Mouse (Mus musculus) c-Kit-positive CD71-positive TER-119-positive erythroid progenitor cells, embryonic 14.5 days (primary cell): Measurements from ENCODE around the gene Slc38a6.

Experiments used
- DNase-seq: peaks from one replicate; pipeline ENCODE4 v3.0.0-alpha.2; 2013; ENCODE audit warnings: low spot score

Gene Slc38a6

DNA sequence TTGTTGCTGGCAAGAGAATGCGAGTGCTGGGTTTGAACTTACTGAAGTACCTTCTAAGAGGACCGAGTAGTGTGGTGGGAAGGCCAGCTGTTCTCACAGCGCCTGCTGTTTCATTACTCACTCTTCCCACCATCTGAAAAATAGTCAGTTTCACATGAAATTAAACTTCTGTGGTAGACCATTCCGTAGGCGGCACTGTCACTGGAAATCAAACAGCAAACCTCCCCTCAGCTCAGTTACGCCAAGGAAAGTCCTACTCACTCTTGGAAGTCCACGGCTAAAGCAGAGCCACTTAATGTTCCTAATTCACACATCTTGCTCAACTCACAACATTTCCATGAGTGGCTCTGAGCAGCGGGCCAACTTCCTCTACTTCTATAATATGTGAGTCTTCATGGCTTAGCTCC is 37.6 kb downstream of the Slc38a6 start:
- DNase-seq = no peak

DNA sequence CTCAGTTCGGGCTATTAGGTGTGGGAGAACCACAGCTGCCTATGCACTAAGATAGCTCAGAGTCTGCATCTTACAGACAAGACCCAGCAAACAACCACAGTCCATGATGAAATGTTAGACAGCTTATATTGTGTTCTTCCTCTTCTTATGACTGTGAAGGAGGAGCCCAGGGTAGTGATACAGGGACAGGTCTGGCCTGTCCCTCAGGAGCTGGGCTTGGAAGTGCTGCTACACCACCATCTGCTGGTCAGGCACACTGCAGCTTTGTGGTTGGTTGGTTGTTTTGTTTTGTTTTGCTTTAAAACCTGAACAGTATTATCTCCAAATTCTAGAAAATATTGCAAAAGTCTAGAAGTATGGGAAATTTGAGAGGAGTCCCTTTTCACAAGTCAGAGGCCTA is 38.2 kb downstream of the Slc38a6 start:
- DNase-seq = no peak

DNA sequence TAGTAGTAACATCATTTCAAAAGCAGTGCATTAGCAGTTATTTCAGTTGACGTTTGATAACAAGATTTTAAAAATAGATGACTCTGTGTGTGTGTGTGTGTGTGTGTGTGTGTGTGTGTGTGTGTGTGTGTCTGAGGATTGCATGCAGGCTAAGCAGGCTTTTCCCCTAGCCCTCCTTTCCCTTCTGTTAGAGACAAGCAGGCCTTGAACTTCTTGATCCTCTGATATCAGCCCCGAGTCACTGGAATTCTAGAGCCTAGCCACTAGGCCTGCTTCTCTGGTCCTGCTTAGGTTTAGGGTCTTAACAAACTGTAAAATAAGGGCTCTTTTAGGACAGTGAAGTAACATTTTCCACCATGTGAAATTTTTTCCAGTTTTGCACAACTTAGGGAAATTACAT is 38.6 kb downstream of the Slc38a6 start:
- DNase-seq = no peak

DNA sequence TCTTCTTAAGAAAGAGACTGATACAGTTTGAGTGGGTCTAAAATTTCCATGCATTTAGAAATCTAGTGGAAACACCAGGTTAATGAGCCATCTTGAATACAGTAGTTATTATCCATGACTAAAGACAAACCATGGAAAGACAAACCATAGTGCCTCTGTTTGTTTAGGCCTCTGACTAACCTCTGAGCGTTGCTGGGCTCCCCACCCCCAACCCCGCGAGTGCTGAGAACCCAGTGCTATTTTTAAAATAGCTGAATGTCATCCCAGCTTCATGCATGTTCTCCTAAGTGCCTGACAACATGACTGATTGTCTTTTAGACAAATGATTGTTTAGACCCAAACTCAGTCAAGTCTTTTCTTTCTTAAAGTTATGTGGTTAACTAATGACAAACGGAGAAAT is 39.0 kb downstream of the Slc38a6 start:
- DNase-seq = no peak

DNA sequence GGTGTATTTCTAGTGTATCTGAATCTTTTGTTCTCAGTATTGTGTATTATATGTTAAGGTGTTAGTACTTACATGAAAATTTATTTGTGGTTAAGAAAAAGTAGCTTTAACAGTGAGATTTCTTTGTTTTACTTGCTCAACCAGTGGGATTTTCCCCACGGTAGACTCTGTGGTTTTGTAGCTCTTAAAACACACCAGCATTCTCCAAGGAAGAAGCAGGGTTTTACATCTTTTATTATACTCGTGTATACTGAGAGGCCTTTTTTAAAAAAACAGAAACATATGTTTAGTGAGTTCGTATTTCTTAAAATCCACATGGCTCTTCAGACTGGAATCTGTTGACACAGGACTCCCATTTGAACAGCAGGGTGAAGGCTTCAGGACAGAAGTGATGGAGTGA is 40.8 kb downstream of the Slc38a6 start:
- no peak for DNase-seq

DNA sequence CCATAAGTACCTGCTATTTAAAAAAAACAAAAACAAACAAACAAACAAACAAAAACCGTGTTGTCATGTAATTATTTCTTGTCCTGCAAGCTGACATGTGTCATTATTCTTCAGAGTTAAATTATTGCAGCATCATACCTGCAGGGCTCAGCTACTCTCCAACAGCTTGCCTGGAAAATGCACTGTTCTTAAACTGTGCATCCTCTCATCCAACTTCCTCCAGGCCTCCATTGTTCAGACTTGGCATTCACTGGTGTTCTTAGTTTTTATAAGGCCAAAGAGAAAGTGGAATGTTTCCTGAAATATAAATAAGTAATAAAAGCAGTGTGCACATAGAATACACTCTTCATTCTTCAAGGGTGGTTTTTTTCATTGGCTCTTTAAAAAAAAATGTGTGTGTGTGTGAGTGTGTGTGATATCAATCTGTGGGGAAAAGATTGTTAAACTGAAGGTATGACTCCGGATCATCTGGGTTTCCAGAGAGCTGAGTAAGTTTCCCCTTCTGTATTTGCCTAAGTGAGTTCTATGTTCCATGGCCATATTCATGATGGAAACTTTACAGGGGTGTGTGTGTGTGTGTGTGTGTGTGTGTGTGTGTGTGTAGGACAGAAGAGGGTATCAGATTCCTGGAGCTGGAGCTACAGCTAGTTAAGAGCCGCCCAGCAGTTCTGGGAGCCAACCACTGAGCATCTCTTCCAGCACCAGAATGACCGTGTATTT is 42.0 kb downstream of the Slc38a6 start:
- DNase-seq = no peak

DNA sequence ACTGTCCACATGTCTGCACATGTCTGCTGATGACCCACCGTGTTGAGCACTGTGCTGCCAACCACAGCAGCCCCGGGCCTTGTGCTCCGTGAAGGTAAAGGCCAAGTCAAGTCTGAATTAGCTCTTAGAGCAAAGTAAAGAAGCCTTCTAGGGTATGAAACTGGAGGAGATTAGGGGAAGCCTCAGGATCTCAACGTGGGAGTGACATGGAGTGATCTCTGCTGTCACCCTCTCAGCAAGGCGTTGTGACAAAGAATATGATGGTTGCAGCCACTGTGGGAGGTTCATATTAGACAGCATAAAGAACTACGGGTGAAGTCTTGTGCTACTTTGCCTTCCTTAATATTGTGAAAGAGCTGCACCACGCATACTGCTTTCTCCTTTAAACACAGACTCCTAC is 43.7 kb downstream of the Slc38a6 start:
- no peak for DNase-seq

DNA sequence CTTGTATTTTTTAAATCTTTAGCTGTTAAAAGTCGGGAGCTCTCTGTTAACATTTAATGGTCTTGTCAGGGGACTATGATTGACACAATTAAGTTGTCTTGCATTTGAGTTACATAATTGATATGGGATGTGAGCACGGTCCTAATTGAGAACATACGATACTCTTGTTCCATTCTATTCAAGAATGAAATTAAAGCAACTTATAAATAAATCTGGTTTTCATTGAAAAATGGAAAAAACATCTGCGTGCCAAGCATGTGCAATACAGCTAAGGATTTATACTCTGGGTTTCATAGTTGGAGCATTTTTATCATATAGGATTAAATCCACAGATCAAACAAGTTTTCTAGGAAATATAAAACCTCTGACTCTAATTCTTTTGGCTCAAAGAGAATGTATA is 46.1 kb downstream of the Slc38a6 start:
- no peak for DNase-seq

DNA sequence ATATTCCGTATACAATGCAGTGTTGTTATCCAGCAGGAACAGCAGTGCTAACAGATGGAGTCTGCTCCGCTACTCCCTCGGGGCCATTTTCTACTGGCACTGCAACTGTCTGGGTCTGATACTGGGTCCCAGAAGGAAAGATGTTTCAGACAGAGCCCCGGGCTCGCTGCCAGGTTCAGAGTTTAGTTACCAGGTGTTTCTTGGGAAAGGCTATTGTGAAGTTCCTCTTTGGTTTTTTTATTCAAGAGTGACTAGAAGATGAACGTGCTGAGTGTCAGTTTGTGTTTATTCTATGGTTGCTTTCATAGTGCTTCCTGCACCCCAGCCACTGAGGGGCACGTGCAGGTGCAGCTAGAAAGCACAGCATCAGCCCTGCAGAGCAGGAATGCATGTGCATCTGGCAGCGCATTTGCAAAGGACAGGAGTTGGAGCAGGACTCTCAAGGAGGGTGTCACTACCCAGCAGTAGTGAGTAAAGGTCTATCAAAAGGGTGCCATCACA is 47.5 kb downstream of the Slc38a6 start:
- no peak for DNase-seq

DNA sequence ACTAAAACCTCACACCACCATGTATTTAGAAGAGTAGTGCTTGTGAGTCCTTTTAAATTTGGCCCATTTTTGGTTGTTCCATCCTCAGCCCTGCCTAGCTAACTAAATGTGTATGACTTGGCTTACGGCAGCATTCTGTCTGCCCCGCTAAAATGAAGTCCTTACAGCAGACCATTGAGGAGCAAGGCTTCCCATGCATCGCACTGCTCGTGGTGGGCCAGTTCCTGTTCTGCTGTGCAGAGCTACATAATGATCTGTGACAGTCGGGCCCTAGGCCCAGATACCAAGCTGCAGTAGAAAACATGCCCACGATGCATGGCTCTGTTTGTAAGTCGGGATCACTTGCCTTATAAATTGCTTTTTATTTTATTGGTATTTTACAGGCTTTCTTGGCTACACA is 50.5 kb downstream of the Slc38a6 start:
- no peak for DNase-seq

DNA sequence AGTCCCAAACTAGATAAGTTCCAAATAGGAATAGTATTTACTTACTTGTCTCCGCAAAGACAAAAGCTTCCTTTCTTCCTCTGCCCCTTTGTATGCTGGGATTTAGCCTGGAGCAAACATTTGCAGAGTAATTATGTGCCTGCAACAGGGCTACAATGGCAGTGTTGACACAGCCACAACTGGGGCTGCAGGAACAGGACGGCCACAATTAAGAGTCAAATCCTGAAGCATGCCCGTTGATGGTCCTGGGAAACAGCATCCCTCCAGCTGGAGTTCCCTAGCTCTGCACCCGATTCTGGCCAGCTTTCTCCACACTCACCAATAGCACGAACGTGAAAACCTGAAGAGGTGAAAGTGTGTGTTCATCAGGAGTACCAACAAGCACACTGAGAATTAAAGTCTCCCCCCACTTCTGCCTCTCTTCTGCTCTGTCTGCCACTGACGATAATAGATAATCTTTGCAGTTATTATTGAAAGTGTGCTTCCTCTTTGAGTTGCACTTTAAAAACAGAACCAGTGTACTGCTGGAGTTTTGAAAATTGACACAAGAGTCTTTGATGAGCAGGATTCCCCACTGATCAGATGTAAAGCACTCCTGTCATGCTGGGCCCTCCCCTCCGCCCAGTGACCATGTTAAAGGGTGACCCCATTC is 54.2 kb downstream of the Slc38a6 start:
- DNase-seq = no peak

DNA sequence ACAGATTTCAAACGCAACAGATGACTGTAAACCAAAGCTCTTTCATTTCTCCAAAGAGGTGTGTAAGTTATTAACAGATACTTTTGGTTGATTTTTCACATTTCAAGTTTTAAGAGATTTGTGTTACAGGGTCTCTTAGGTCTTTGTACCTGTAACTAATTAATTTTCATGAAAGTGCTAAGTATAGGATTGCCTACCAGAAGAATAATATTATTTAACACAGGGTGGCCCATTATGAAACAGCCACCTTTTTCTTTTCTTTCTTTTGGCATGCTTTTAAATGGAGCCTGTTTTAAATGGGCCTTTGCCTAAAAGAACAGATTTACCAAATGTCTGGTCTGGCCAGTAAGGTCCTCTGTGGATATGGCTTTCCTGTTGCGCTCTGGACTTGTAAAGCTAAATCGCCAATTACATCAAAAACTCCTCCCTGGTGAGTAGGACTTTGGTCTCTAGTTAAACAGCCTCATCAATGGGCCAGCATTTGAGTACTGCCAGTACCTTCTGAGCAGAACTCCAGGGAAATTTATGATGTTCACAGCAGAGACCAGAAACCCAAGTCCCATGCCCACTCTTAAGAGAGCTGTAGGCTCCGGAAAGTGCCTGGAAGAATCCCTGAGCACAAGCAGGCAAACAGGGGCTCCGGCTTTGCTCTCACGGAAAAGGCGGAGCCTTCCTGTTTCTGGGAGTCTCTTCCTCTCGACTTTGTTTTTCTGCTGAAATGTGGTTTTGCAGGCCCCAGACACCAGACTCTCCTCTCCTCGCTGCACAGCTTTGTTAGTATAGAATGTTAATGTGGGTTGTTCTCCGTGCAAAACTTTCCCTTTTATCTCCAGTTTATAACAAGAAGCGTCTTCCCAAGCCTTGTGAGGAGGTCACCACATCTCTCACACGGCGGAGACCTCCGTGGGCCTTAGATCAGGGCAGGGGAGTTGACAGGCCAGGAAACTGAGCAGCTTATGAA is 55.4 kb downstream of the Slc38a6 start:
- no peak for DNase-seq

DNA sequence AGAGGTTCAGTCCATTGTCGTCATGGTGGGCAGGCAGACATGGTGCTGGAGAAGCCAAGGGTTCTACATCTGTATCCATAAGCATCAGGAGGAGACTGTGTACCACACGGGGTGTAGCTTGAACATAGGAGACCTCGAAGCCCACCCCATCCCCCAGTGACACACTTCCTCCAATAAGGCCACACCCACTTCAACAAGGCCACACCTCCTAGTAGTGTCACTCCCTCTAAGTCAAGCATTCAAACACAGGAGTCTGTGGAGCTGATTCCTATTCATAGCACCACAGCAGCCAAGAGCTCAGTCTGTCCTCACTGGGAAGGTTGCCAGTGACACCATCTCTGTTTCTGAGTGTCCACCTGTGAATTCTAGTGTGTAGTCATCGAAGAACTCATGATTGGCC is 57.7 kb downstream of the Slc38a6 start:
- no peak for DNase-seq

DNA sequence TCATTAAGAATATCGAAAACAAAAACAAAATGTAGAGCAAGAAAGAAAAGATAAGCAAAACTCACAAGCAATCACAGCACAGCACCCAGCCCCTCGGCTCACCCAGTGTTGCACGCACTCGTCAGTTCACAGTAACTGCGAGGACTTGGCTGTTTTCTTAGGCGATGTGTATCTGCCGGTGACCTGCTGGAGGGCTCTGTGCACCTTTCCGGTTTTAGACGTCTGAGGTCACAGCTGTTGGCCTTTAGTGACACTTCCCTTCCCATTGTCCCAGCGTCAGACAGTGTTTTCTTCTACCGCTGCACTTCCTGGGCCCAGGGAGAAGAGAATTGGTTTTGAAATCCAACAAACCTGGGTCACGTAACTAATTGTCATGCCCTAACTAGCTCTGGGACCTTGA is 58.6 kb downstream of the Slc38a6 start:
- DNase-seq = no peak

DNA sequence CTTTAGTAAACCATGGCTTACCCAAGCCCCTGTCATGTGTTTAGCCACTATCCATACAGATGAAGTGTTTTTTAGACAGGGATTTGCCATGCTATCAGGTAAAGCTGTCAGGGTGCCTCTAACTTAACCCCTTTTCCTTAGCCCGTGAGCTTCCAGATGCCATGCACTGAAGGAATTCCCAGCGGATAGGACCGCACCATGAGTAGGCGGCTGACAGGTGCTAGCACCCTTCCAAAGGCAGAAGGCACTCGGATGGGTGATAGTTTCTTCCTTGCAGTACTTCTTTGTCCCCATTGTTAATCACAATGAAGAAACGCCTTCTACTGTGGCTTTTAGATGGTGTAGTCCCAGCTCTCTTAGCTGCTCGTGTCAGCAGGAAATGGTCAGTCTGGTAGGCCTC is 60.6 kb downstream of the Slc38a6 start:
- no peak for DNase-seq

DNA sequence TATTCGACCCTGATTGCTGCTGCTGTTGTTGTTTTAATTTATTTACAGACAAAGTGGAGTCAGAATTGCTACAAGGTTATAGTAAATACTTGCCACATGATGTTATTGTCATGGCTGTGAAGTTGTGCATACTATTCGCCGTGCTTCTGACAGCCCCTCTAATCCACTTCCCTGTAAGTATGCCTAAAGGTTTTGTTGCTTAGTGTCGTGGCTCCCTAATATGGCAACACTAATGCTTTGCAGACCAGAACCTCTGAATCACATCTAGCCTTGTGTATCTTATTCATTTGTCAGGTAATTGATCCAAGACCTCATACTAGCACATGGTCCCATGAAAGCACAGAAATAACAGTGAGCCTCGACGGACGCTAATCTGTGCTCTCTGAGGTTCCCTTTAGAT is 63.9 kb downstream of the Slc38a6 start:
- DNase-seq = no peak

DNA sequence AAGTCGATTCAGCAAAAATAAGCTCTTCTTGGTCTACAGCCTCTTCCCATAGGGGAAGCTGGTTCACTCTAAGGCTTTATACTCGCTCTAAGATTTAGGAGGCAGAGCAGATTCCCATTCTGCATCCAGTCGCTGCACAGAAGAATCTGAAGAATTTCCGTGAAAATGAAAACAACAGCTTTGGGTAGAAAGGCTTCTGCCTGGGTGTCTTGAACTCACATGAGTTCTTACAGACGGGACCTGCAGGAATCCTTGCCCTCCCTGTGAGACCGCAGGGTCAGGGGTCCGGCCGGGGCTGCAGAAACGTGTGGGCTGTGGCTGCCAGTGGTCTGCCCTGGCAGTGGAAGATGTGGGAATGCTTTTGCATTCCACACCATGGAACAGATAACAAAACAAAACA is 64.4 kb downstream of the Slc38a6 start:
- no peak for DNase-seq

DNA sequence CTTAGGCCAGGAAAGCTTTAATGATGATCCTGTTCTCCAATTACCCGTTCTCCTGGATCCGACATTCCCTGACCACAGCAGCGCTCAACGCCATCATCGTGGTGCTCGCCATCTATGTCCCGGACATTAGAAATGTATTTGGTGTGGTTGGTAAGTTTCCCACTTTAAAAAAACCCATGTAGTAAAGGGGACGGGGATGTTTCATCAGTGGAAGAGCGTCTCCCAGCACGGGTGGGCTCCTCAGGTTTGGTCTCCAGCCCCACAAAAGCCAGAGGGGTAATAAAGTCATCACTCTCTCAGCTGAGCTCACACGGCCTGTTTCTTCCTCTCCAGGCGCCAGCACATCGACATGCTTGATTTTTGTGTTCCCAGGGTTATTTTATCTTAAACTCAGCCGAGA is 65.2 kb downstream of the Slc38a6 start:
- DNase-seq = no peak

DNA sequence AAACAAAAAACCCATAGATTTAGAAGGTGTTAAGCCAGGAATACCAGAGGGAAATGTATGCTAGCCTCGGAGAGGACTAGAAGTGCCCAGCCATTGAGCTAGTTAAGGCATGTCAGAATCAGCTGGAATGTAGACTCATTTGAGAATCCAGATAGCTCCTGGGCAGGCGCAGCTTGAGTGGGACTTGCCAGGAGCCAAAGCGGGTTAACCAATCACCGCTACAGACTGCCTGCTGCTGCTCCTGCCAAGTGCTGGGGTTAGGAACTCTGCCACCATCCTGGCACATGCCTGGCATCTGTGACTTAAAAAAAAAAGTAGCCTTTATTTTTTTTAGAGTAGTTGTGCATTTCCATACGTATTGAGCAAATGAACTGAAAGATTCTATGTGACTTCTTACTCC is 66.8 kb downstream of the Slc38a6 start:
- DNase-seq = no peak

DNA sequence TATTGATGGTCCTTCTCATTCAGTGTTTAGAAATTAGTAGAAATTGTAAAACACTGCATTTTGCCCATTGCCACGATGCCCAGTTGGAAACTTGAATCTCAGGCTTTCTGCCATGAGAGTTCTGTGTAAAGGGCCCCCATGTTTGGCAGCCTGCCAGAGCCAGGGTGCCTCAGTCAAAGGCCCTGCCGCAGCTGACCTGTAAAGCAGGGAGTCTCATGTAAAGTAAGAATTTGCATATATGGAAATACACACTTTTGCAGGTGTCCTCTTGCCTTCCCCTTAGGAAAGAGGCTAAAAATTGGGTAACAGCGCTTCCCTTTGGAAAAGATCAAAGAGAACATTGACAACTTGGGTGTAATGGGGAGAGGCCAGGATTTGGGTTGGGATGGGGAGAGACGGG is 67.9 kb downstream of the Slc38a6 start:
- DNase-seq = no peak

DNA sequence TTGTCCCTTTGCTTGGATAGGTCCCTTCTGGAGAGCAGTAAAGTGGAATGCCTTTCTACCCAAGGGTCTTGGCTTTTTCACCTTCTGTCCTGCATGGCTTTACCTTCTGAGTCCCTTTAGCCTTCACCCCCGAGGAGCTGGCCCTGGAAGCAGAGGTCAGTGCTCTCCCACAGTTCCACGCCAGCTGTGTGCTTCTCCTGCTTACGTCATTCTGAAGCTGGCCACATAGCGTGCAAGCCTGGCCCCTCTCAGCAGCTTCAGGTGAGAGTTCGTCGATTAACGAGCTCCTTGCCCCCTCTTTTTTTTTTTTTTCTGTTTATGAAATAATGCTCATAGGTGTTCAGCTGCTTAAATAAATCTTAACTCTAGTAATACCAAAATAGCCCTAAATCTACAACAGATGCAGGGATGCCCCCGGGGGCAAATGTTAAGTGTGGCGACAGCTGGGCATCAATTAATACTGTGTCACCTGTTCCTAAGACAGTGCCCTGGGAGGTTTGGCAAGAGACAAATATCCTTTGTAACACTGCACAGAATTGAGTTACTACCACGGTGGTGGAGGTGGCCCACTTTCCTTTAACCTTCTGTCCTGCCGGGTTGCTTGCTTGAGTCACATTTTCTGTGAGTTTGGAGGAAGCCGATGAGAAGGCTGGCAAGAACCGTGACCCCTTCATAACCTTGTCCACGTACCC is 68.7 kb downstream of the Slc38a6 start:
- DNase-seq = no peak

DNA sequence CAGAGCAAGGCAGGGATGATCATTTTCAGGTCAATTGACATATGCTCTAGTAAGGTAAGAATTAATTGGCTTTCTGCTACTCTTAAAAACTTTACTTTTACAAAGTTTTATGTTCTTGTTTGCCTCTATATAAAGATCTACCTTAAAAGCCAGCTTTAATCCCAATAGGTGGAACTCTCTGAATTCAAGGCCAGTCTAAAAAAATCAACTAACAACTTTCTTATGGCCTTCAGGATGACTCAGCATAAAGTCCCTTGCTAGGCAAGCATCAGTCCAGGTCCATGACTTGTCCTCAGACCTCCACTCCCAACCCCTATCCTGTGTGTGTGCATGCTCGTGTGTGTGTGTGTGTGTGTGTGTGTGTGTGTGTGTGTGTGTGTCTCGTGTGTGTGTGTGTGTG is 70.1 kb downstream of the Slc38a6 start:
- DNase-seq = no peak
